Mouse (Mus musculus): ENCODE measurements at regions not wholly inside any gene's neighbourhood (a gene's known extent, or its start where the extent isn't known, plus 50 kb on each side); places are given as distances from the start of the nearest gene placed in this dataset.

- TF ChIP-seq POLR2A (IDR thresholded peaks at IDR 0.05; ENCODE audit: insufficient read depth, low read depth, low read length): no peak
- TF ChIP-seq CTCF (IDR thresholded peaks at IDR 0.05; ENCODE audit: insufficient read depth, low read depth, low read length): no peak
Measured at GRCm38 (mm10) chr4:81763311-81764025, 320.9 kb upstream of the Mpdz start.

Data from olfactory bulb, adult 2 months (tissue).